Mouse (Mus musculus): ENCODE measurements around the gene Gm20708. TPM values are rescaled to one million over a fixed set of nuclear protein-coding genes. Genes with fewer than 3 reads are reported as not detected.
A peak's percentile ranks its signal among the peaks of the same experiment; 100 is the strongest.

The Gm20708 gene
- polyA plus RNA-seq, 1 experiment, result 12.3 TPM

GRCm38 (mm10) chr11:117834086-117834485, 24.6 kb downstream of the Gm20708 start:
- no peak overlapping the region for H3K27ac ChIP-seq (ENCODE audit: control insufficient read depth, insufficient read depth, low read depth, low read length, poor library complexity)
- TF ChIP-seq CTCF (IDR thresholded peaks at IDR 0.05; ENCODE audit: control insufficient read depth, insufficient read depth, low read length) (no peak), POLR2A (IDR thresholded peaks at IDR 0.05; ENCODE audit: borderline replicate concordance, control insufficient read depth, low read depth, low read length) (no peak)

GRCm38 (mm10) chr11:117836306-117836705, 26.8 kb downstream of the Gm20708 start:
- TF ChIP-seq CTCF (IDR thresholded peaks at IDR 0.05; ENCODE audit: control insufficient read depth, insufficient read depth, low read length) (no peak), POLR2A (IDR thresholded peaks at IDR 0.05; ENCODE audit: borderline replicate concordance, control insufficient read depth, low read depth, low read length) (no peak)
- H3K4me1 ChIP-seq (ENCODE audit: control insufficient read depth, insufficient read depth, low read length), result peaks cover 8% of the 10 kb centered on the region
- H3K4me3 ChIP-seq (replicated peaks; ENCODE audit: control insufficient read depth, low read depth, low read length), result no peak overlapping the region
- no peak overlapping the region; the same call in 1 of the 2 replicates for H3K27ac ChIP-seq (ENCODE audit: control insufficient read depth, insufficient read depth, low read depth, low read length, poor library complexity)
- 49% methylated on average over 13 of the region's 13 CpGs for WGBS

More at GRCm38 (mm10) chr11:117834086-117834485, 24.6 kb downstream of the Gm20708 start:
- no peak overlapping the region for H3K4me3 ChIP-seq (replicated peaks; ENCODE audit: control insufficient read depth, low read depth, low read length)
- WGBS, result 90% methylated on average over 8 of the region's 8 CpGs
- peaks cover 9% of the 10 kb centered on the region for H3K4me1 ChIP-seq (ENCODE audit: control insufficient read depth, insufficient read depth, low read length)

GRCm38 (mm10) chr11:117838572-117838971, 29.1 kb downstream of the Gm20708 start:
- Histone ChIP-seq H3K4me3 (replicated peaks; ENCODE audit: control insufficient read depth, low read depth, low read length) (no peak overlapping the region), H3K27ac (ENCODE audit: control insufficient read depth, insufficient read depth, low read depth, low read length, poor library complexity) (peak overlapping the region; percentile 85)
- 58% methylated on average over 2 of the region's 2 CpGs for WGBS

GRCm38 (mm10) chr11:117839021-117839420, 29.6 kb downstream of the Gm20708 start:
- H3K27ac ChIP-seq (ENCODE audit: control insufficient read depth, insufficient read depth, low read depth, low read length, poor library complexity), result peak overlapping the region; percentile 84
- peaks cover 5% of the 10 kb centered on the region for H3K4me1 ChIP-seq (ENCODE audit: control insufficient read depth, insufficient read depth, low read length)
- 66% methylated on average over 1 of the region's 1 CpGs for WGBS
- no peak for TF ChIP-seq CTCF (IDR thresholded peaks at IDR 0.05; ENCODE audit: control insufficient read depth, insufficient read depth, low read length)
- no peak for TF ChIP-seq POLR2A (IDR thresholded peaks at IDR 0.05; ENCODE audit: borderline replicate concordance, control insufficient read depth, low read depth, low read length)
- H3K4me3 ChIP-seq (replicated peaks; ENCODE audit: control insufficient read depth, low read depth, low read length), result no peak overlapping the region

More at GRCm38 (mm10) chr11:117838572-117838971, 29.1 kb downstream of the Gm20708 start:
- H3K4me1 ChIP-seq (ENCODE audit: control insufficient read depth, insufficient read depth, low read length), result peaks cover 5% of the 10 kb centered on the region
- TF ChIP-seq CTCF (IDR thresholded peaks at IDR 0.05; ENCODE audit: control insufficient read depth, insufficient read depth, low read length) (no peak), POLR2A (IDR thresholded peaks at IDR 0.05; ENCODE audit: borderline replicate concordance, control insufficient read depth, low read depth, low read length) (no peak)

- WGBS, result 74% methylated on average over 1 of the region's 1 CpGs
- TF ChIP-seq POLR2A (IDR thresholded peaks at IDR 0.05; ENCODE audit: borderline replicate concordance, control insufficient read depth, low read depth, low read length) (no peak), CTCF (IDR thresholded peaks at IDR 0.05; ENCODE audit: control insufficient read depth, insufficient read depth, low read length) (no peak)
- peaks cover 5% of the 10 kb centered on the region for H3K4me1 ChIP-seq (ENCODE audit: control insufficient read depth, insufficient read depth, low read length)
- H3K27ac ChIP-seq (ENCODE audit: control insufficient read depth, insufficient read depth, low read depth, low read length, poor library complexity), result no peak overlapping the region; the same call in 1 of the 2 replicates
- no peak overlapping the region for H3K4me3 ChIP-seq (replicated peaks; ENCODE audit: control insufficient read depth, low read depth, low read length)
Observed at GRCm38 (mm10) chr11:117840910-117841309, 31.4 kb downstream of the Gm20708 start.

- TF ChIP-seq POLR2A (IDR thresholded peaks at IDR 0.05; ENCODE audit: borderline replicate concordance, control insufficient read depth, low read depth, low read length) (no peak), CTCF (IDR thresholded peaks at IDR 0.05; ENCODE audit: control insufficient read depth, insufficient read depth, low read length) (no peak)
- whole genome bisulfite sequencing, result 80% methylated on average over 2 of the region's 2 CpGs
- Histone ChIP-seq H3K4me1 (ENCODE audit: control insufficient read depth, insufficient read depth, low read length) (peaks cover 2% of the 10 kb centered on the region; the same call in 1 of the 2 replicates), H3K4me3 (replicated peaks; ENCODE audit: control insufficient read depth, low read depth, low read length) (no peak overlapping the region), H3K27ac (ENCODE audit: control insufficient read depth, insufficient read depth, low read depth, low read length, poor library complexity) (no peak overlapping the region)
Observed at GRCm38 (mm10) chr11:117843434-117843833, 34.0 kb downstream of the Gm20708 start.

- no peak for TF ChIP-seq POLR2A (IDR thresholded peaks at IDR 0.05; ENCODE audit: borderline replicate concordance, control insufficient read depth, low read depth, low read length)
- TF ChIP-seq CTCF (IDR thresholded peaks at IDR 0.05; ENCODE audit: control insufficient read depth, insufficient read depth, low read length), result no peak
- H3K4me3 ChIP-seq (replicated peaks; ENCODE audit: control insufficient read depth, low read depth, low read length), result no peak overlapping the region
- no peak overlapping the region for H3K27ac ChIP-seq (ENCODE audit: control insufficient read depth, insufficient read depth, low read depth, low read length, poor library complexity)
- no peaks in the 10 kb centered on the region; the same call in 1 of the 2 replicates for H3K4me1 ChIP-seq (ENCODE audit: control insufficient read depth, insufficient read depth, low read length)
- 87% methylated on average over 2 of the region's 2 CpGs for WGBS
Observed at GRCm38 (mm10) chr11:117844997-117845396, 35.5 kb downstream of the Gm20708 start.

- 90% methylated on average over 2 of the region's 2 CpGs for WGBS
- H3K27ac ChIP-seq (ENCODE audit: control insufficient read depth, insufficient read depth, low read depth, low read length, poor library complexity), result no peak overlapping the region
Observed at GRCm38 (mm10) chr11:117845651-117846050, 36.2 kb downstream of the Gm20708 start.

More at GRCm38 (mm10) chr11:117845651-117846050, 36.2 kb downstream of the Gm20708 start:
- H3K4me1 ChIP-seq (ENCODE audit: control insufficient read depth, insufficient read depth, low read length), result no peaks in the 10 kb centered on the region; the same call in 1 of the 2 replicates
- TF ChIP-seq CTCF (IDR thresholded peaks at IDR 0.05; ENCODE audit: control insufficient read depth, insufficient read depth, low read length), result no peak
- TF ChIP-seq POLR2A (IDR thresholded peaks at IDR 0.05; ENCODE audit: borderline replicate concordance, control insufficient read depth, low read depth, low read length), result no peak
- no peak overlapping the region for H3K4me3 ChIP-seq (replicated peaks; ENCODE audit: control insufficient read depth, low read depth, low read length)

All from bone marrow, adult 2 months (tissue).